Mouse (Mus musculus) liver, embryonic 11.5 days (tissue): ENCODE data around the gene Serpina9. TPM values are rescaled to one million over a fixed set of nuclear protein-coding genes. Genes with fewer than 3 reads are reported as not detected.
"Not testable (repeated sequence)": the region's sequence is repeated elsewhere in the genome, so short reads cannot be mapped to it uniquely, and the experiment has no call there.

Experiments used
- ATAC-seq: fragments of 200-750 bp; cut with Nextera tagmentation; replicated peaks from 2 replicates; pipeline ENCODE4 v1.8.0; 2017; ENCODE audit warnings: moderate number of reproducible peaks, mild to moderate bottlenecking, moderate TSS enrichment, moderate library complexity; ENCODE audit not compliant: low FRiP score
- DNase-seq: peaks from one replicate; pipeline ENCODE4 v3.0.0-alpha.2; 2017; ENCODE audit warnings: low spot score
- H3K27ac ChIP-seq: fragments of 300-500 bp; sonication (generic); 2 replicates; pipeline ENCODE4 v1.5.1; 2014; ENCODE audit warnings: mild to moderate bottlenecking, low read depth, low read length, control low read depth
- H3K27me3 ChIP-seq: fragments of 300-500 bp; sonication (generic); replicated peaks from 2 replicates; pipeline ENCODE4 v1.6.1; 2014; ENCODE audit warnings: low read length, mixed read lengths; ENCODE audit not compliant: control insufficient read depth, insufficient read depth
- H3K36me3 ChIP-seq: fragments of 300-500 bp; sonication (generic); 2 replicates; pipeline ENCODE4 v1.6.1; 2014; ENCODE audit warnings: mild to moderate bottlenecking, low read length, moderate library complexity, mixed read lengths; ENCODE audit not compliant: control insufficient read depth, insufficient read depth
- H3K4me1 ChIP-seq: fragments of 300-500 bp; sonication (generic); replicated peaks from 2 replicates; pipeline ENCODE4 v1.6.1; 2014; ENCODE audit warnings: low read length, mixed read lengths; ENCODE audit not compliant: control insufficient read depth, insufficient read depth
- H3K4me2 ChIP-seq: fragments of 300-500 bp; sonication (generic); 2 replicates; pipeline ENCODE4 v1.6.1; 2014; ENCODE audit warnings: mild to moderate bottlenecking, control low read depth, moderate library complexity
- H3K4me3 ChIP-seq: fragments of 300-500 bp; sonication (generic); 2 replicates; pipeline ENCODE4 v1.5.1; 2014; ENCODE audit warnings: low read depth, low read length, control low read depth
- H3K9ac ChIP-seq: fragments of 300-500 bp; sonication (generic); 2 replicates; pipeline ENCODE4 v1.6.1; 2014; ENCODE audit warnings: low read depth, low read length, control low read depth
- H3K9me3 ChIP-seq: fragments of 300-500 bp; sonication (generic); 2 replicates; pipeline ENCODE4 v1.6.1; 2016; ENCODE audit warnings: low read length, inconsistent platforms, mixed read lengths; ENCODE audit not compliant: control insufficient read depth
- WGBS: fragments of 180-500 bp; shearing (Covaris S2); extraction: QIAGEN DNeasy Blood & Tissue Kit; methylation state at CpG from one replicate; pipeline ENCODE4 v1.1.7; 2014; 5-methylcytosine and 5-hydroxymethylcytosine counted together
- polyA plus RNA-seq: library from polyadenylated mRNA; unstranded; fragments of >200 nt; fragmentation: Nextera tagmentation; extraction: Ambion mirVana; gene quantifications from 2 replicates; pipeline ENCODE4 v1.2.1, GENCODE M21; 2014

Serpina9 gene
- polyA plus RNA-seq, 1 experiment from 2014 or later = not detected

DNA sequence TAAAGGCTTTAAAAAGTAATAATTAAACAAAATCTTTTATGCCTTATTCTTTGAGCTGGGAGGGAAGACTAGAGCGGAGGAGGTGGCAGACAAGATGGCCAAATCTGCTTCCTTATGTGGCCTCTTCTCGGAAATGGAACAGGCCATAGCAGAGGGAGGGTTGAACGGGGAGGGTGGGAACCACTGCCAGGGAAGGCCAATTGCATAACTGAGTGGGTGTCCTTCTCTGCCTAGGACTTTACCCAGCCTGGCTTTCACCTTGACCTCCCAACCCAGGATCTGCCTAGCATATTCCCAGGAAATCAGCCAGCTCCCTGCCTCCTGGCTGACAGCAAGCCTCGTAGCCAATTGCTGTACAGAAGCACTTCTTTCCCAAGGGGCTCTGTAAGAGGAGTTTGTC, 50.3 kb downstream of the Serpina9 start:
- H3K9ac ChIP-seq = no peak overlapping the region
- H3K9me3 ChIP-seq = no peaks in the 10 kb centered on the region; the same call in 1 of the 2 replicates
- no peak overlapping the region for H3K4me3 ChIP-seq
- WGBS = 67% methylated on average over 4 of the region's 4 CpGs
- no peak overlapping the region for H3K27ac ChIP-seq
- H3K4me1 ChIP-seq = no peaks in the 10 kb centered on the region
- no peaks in the 10 kb centered on the region for H3K27me3 ChIP-seq
- no peaks in the 10 kb centered on the region for H3K36me3 ChIP-seq
- DNase-seq (no peak), ATAC-seq (no peak)
- H3K4me2 ChIP-seq = no peak overlapping the region

- DNase-seq (no peak), ATAC-seq (no peak)
- H3K4me2 ChIP-seq = no peak overlapping the region
- no peaks in the 10 kb centered on the region for H3K4me1 ChIP-seq
- H3K9ac ChIP-seq = no peak overlapping the region
- H3K9me3 ChIP-seq = no peaks in the 10 kb centered on the region; the same call in 1 of the 2 replicates
- 77% methylated on average over 8 of the region's 8 CpGs for WGBS
- no peaks in the 10 kb centered on the region for H3K27me3 ChIP-seq
- H3K27ac ChIP-seq = no peak overlapping the region
- no peak overlapping the region for H3K4me3 ChIP-seq
- no peaks in the 10 kb centered on the region for H3K36me3 ChIP-seq
Observed at GRCm38 (mm10) chr12:103962860-103963259, 50.7 kb downstream of the Serpina9 start.

DNA sequence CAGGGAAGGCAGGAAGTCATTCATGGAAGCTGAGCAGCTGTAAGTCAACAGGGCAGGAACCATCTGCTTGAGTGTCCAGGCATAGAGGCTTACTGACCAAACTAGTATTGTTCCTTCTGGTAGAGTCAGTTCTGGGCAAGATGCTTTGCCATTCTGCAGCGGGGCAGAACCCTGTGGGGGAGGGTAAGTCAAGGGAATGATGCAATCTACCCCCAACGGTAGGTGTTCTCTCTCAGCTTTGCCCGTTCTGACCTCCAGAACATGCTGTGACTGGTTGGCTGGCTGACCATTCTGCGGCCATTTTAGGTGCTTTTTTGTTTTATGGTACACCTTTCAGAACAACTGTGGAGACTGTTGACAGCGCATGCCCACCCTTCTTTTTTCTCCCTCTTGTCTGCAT, 51.2 kb downstream of the Serpina9 start:
- Histone ChIP-seq H3K4me3 (no peak overlapping the region), H3K27ac (no peak overlapping the region), H3K4me1 (no peaks in the 10 kb centered on the region), H3K4me2 (no peak overlapping the region), H3K27me3 (no peaks in the 10 kb centered on the region), H3K36me3 (no peaks in the 10 kb centered on the region), H3K9ac (no peak overlapping the region), H3K9me3 (no peaks in the 10 kb centered on the region; the same call in 1 of the 2 replicates)
- ATAC-seq (no peak), DNase-seq (no peak)
- 76% methylated on average over 5 of the region's 5 CpGs for WGBS

- H3K36me3 ChIP-seq = no peaks in the 10 kb centered on the region
- WGBS = 92% methylated on average over 1 of the region's 1 CpGs
- DNase-seq (no peak), ATAC-seq (no peak)
- H3K9ac ChIP-seq = no peak overlapping the region
- no peak overlapping the region for H3K4me3 ChIP-seq
- H3K27ac ChIP-seq = no peak overlapping the region
- no peak overlapping the region for H3K4me2 ChIP-seq
- H3K9me3 ChIP-seq = no peaks in the 10 kb centered on the region; the same call in 1 of the 2 replicates
- H3K4me1 ChIP-seq = no peaks in the 10 kb centered on the region
- H3K27me3 ChIP-seq = no peaks in the 10 kb centered on the region
Observed at GRCm38 (mm10) chr12:103961716-103962115, 51.8 kb downstream of the Serpina9 start.

DNA sequence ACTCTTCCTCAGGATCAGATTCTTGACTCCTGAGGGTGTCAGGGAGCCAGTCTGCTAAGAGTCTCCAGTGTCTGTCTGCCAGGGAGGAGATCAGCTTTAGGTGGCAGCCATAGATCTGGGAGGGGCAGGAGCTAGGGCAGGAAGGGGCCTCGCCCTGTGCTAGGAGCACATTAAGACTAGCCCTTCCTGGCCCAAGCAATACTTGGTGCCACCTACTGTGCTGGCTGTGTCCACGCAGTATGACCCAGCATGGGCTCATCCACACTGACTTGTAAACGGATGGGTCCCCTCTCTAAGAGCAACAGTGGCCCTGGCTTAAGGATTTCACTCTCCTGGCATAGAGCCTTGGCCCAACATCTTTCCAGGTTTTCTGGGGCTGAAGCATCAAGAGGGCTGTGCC, 54.8 kb downstream of the Serpina9 start, which contains the start of gene Serpina1e:
Serpina1e (minus strand) TSS at position 178 of the 400 bp plus-strand sequence.
- ATAC-seq (no peak; the same call in 1 of the 2 replicates), DNase-seq (no peak)
- Histone ChIP-seq H3K27me3 (no peaks in the 10 kb centered on the region), H3K27ac (no peak within 1 kb of the TSS), H3K4me2 (no peak within 1 kb of the TSS), H3K4me1 (no peaks in the 10 kb centered on the region), H3K4me3 (no peak within 1 kb of the TSS), H3K9me3 (no peaks in the 10 kb centered on the region; the same call in 1 of the 2 replicates), H3K9ac (no peak within 1 kb of the TSS), H3K36me3 (no peaks in the 10 kb centered on the region)
- 65% methylated on average over 3 of the region's 3 CpGs for WGBS

DNA sequence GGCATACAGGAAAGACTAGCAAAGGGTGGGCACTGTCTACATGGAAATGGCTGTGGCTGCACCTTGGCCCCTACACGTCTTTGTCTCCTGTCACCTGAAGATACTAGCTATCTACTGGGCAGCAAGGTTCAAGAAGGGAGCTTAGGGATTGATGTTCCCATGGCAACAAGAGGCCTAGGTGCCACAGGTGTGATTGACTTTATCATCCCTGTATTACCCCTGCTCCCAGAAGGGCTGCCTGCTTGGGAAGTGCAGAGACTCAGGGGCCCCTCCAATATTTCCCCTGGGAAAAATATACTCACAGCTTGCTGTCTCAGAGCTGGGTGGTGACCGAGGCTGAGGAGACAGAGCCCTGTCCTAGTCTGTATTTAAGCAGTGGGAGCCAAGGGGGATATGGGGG, 57.0 kb downstream of the Serpina9 start:
- not testable (repeated sequence) for H3K36me3 ChIP-seq, H3K4me3 ChIP-seq, H3K4me1 ChIP-seq, H3K9me3 ChIP-seq, DNase-seq, H3K4me2 ChIP-seq, ATAC-seq, H3K27ac ChIP-seq, H3K9ac ChIP-seq, H3K27me3 ChIP-seq
- 47% methylated on average over 2 of the region's 2 CpGs for WGBS

DNA sequence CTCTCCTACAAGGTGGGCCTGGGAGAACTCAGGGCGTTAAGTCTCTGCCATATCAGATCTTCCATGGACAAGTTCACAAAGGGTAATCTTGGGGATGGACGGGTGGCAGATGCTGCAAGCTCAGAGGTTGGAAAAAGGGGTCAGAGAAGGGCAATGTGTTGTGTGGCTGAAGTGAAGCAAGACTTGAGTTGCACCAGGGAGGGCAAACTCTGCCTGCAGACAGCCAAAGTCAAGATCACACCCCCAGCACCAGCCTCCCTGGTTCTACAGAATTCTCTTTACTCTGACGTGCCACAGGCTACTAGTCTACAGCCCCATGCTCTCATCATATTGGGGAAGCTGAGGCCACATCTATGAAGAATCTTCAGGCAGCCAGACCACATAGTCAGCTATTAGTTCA, 60.6 kb downstream of the Serpina9 start:
- not testable (repeated sequence) for H3K4me1 ChIP-seq, H3K9me3 ChIP-seq, H3K9ac ChIP-seq, H3K27me3 ChIP-seq, H3K4me2 ChIP-seq, H3K4me3 ChIP-seq, H3K27ac ChIP-seq, ATAC-seq, H3K36me3 ChIP-seq, DNase-seq
- WGBS = 72% methylated on average over 3 of the region's 3 CpGs

GRCm38 (mm10) chr12:103946243-103946642, 67.3 kb downstream of the Serpina9 start:
- H3K4me3 ChIP-seq = no peak overlapping the region
- WGBS = 77% methylated on average over 4 of the region's 4 CpGs
- DNase-seq = no peak

More at GRCm38 (mm10) chr12:103946243-103946642, 67.3 kb downstream of the Serpina9 start:
- no peak for ATAC-seq
- Histone ChIP-seq H3K36me3 (no peaks in the 10 kb centered on the region), H3K9me3 (no peaks in the 10 kb centered on the region), H3K9ac (no peak overlapping the region), H3K27me3 (no peaks in the 10 kb centered on the region), H3K4me2 (no peak overlapping the region), H3K27ac (no peak overlapping the region), H3K4me1 (no peaks in the 10 kb centered on the region)
